Mouse (Mus musculus) heart, postnatal 14 days (tissue): ENCODE data around the gene Ehbp1. TPM values are rescaled to one million over a fixed set of nuclear protein-coding genes. Genes with fewer than 3 reads are reported as not detected.

Experiments used
- DNase-seq, 2 experiments: peaks; one replicate each; pipeline ENCODE4 v3.0.0; 2021 to 2022
- intact Hi-C: fragments of 180-260 bp; cut with DNase I; formaldehyde crosslinking; loops from one replicate; pipeline ENCODE4 v1.15.1; 2025
- long read RNA-seq, 2 experiments: library from polyadenylated mRNA; stranded (forward); transcript quantifications; one replicate each; pipeline ENCODE4 v2.0.0; 2021
- total RNA-seq, 2 experiments: library from RNA; stranded (reverse); gene quantifications; 2 replicates each; pipeline ENCODE4 v1.2.3; 2021

Ehbp1 gene
- total RNA-seq, result 100 to 1,000 TPM in 1 of 2 experiments, 10 to 100 TPM in 1; 91.6 to 117 TPM
- long read RNA-seq, experiment 1, partial matches to known transcripts, result 3 of 14 reads
- long read RNA-seq, experiment 1, other reads (novel, unspliced or antisense), result 11 of 14 reads
- long read RNA-seq, experiment 2, partial matches to known transcripts, result 3 of 12 reads
- long read RNA-seq, experiment 2, other reads (novel, unspliced or antisense), result 9 of 12 reads

DNA sequence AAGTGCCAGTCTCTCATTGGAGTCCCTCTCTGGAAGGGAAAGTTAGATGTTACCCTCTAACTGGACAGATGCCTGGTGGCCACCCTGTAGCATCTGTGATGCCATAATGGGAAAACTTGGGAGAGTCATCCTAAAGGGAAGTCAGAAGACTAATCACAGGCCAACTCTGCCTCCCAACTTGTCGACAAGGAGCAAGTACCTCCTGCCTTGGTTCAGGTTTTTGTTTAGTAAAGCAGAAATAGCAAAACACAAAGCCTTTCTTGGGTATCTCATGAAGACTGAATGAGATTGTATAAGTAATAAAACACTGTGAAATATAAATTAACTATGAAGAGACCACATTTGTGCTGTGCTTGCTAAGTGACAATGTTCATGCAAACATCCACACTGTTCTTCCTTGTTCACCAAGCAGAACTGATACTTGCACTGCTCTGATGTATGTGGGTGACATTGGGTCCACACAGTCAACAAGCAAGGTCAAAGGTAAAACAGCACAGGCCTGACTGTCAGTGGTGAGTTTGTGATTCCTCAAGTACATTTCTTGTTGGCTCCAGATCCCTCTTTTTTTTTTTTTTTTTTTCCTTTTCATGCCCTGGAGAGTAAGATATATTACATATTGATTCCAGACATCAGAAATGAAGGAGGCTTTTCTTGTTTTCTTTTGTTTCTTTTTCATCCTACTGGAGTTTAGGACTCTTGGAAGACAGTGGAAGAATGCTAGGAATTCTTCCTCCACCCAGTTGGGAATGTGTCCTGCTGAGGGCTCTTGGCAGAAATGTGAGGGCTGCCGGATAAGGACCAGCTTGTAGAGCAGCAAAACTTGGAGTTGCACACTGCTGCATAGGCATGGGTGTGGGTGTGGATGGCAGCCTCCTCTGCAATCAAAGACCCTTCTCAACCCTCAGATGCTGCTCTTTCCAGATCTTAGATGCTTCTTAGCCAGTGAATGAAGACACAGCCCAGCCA lies at the start of gene Ehbp1:
Gene Ehbp1 (minus strand): TSS at position 51 of the 966 bp plus-strand sequence.
- DNase-seq, result peak in 1 of 2 experiments; percentile 18
- intact Hi-C loops, result no loop called here

DNA sequence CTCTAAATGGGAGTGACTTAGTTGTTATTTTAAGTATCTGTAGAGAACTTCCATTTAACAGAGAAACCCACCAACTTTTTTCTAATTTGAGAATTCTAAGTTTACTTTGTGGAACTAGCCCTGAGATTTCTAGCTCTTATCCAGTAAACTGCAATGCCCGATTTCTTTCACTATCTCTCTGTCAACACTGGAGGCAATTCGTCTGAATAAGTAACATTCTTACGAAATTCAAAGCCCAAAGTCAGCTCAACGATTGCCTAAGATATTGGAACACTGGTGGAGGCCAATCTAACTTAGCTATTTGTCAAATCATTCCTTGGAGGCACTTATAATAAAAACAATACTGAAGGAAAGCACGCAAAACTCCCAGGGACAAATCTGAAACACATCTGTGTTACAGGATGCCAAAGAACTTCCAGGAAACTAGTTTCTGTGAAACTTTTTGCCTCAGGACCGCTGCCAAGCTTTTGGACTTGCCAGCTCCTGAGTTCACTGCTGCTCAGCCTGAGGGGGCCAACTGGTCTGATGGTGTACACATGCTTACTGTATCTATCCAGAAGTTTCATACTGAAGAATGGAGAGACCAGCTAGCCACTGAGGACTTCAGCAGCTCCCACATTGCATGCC lies 45.5 kb upstream of the Ehbp1 start:
- DNase-seq, result peak; percentile 64 to 66

DNA sequence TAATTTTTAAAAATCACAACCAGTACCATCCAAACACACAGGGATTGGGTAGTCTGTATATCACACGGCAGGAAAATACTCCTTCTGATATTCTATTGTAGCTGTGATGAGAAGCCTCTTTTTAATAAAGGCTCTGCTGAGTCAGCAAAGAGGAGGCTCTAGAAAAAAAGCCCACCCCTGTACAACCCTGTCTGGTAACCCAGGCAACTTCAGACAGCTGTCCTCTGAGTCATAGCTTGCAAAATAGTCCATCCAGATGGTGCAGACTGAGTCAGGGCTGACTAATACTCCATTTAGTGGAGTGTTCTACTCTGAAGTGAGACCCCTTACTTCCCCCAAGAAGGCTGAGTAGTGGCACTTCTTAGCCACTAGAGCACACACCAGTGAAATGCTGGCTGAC lies 41.4 kb upstream of the Ehbp1 start:
- intact Hi-C loops, result no loop called here
- DNase-seq, result no peak

More for the DNA sequence above, 45.5 kb upstream of the Ehbp1 start:
- intact Hi-C loops, result no loop called here

DNA sequence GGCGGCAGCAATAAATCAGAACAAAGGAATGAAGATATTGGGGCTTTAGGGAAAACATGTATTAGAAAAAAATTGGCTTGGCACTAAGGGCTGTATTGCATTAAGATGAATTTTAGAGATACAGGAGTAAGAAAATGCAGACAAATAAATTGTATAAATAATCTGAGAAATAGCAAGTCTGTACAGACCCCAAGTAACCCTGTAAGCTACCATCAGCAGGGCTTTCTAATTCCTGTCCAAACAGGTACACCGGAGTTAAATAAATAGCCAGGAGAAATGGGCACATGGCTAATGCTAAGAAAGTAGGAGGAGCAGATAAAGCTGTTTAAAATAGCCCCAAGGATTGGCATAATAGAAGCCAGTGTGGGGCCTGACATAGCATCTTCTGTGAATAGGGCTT lies 32.7 kb upstream of the Ehbp1 start:
- no peak for DNase-seq
- intact Hi-C loops, result no loop called here

DNA sequence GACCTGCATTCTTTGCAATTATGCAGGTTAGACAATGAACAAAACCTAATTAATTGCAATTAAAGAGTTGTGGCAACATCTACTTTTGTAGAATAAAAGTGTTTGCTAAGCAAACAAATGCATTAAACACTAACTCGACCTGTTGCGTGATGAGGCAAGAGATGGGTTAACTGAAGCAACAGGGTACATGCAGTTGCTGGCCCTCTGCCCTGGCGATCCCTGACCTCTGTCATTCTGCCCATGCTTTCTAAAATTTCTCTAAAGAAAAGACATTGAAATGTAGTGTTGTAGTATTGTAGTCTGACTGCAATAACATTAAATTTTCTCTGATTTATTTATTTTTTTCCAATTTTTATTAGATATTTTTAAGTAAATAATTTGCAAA lies 31.2 kb upstream of the Ehbp1 start:
- DNase-seq, result no peak
- intact Hi-C loops, result no loop called here

DNA sequence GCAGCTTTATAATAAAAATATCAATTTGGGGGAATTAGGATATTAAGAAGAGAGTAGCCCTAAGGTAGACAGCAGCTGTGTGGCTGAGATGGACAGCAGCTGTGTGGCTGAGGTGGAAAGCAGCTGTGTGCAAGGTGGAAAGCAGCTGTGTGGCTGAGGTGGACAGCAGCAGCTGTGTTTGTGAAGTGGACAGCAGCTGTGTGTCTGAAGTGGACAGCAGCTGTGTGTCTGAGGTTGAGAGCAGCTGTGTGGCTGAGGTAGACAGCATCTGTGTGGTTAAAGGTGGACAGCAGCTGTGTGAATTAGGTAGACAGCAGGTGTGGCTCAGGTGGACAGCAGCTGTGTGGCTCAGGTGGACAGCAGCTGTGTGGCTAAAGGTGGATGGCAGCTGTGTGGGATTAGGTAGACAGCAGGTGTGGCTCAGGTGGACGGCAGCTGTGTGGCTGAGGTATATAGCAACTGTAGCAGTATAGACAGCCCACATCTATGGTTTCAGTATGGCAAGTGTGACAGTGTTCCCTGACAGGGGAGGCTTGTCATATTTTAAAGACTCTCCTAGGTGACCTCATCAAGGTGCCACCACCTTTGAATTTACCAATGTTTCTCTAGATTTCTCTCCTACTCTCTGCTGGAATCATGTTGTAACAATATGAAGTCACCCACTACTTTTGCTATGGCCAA lies 30.7 kb upstream of the Ehbp1 start:
- DNase-seq, result no peak
- intact Hi-C loops, result no loop called here

DNA sequence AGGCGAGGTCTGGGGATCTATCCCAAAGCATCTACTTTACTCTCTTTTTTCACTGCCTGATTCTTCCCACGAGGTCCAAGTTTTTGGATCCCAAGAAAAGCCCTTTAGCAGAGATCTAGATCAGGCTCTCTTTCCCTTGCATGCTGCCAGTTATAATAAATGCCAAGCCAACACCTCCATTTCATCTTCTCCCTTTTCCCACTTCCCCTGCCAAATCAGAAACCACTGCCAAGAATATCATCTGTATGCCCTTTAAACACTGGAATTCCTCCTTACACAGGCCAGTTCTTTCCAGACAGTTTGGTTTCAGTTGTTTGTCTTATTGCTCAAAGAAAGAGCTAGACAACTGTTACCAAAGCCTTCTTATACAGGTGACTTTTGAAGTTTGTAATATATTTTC lies 27.7 kb upstream of the Ehbp1 start:
- DNase-seq, result no peak
- intact Hi-C loops, result no loop called here

DNA sequence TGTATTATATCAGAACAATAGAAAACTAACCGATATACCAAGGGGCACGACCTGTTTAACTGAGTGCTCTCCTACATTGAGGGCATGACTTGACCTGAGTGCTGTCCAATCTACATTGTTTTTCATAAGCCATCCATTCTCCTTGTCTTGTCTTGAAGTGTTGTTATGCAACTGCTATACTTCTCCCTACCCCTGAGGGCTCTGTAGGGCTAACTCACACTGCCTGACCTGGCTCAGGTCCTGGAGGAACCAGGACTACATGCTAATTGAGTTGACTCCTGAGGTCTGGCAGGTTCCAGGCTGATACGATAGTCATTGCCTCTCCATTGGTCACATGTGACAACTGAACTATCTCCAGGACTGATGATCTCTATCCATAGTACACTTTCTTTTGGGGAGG lies 26.5 kb upstream of the Ehbp1 start:
- intact Hi-C loops, result no loop called here
- no peak for DNase-seq

DNA sequence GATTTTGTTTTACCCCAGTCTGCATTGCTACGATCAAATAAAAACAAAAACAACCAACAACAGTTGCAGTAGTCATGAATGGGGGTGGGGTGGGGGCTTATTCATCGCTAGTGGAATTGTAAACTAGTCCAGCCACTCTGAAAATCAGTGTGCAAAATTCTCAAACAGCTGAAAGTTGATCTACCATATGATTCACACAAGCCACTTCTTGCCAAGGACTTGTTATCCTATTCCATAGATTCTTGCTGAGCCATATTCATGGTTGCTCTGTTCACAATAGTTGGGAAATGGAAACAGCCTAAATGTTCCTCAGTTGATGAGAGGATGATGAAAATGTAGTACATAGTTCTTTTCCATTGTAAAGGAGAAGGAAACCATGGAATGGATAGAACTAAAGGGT lies 24.4 kb upstream of the Ehbp1 start:
- no peak for DNase-seq
- intact Hi-C loops, result no loop called here

DNA sequence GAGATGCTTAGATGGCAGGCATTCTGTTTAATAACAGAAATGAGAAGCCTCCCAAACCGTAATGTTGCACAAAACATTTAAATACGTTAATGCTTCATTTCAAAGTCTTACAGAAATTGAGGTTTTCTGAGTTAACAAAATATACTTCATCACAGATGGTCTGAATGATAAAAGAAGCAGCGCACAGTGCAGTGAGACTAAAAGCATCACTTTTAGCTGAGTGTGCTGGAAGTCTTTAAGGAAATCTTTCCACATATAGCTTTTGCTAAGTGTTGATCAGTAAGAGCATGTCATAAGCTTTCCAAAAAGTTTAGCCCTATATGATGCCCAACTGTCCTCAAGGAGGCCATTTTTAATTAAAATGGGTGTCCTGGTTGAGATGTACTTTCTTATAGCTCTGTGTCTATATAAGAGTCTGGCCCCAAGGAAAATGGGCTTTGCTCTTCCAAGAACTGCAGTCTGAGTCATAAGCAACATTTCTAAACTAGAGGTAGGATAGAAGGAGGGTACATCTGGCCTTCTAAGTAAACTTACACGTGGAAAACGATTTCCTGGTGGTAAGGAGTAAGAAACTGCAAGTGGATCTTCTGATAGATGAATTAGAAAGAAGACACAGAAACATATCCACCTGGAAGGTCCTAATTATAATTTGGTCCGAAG lies 12.0 kb upstream of the Ehbp1 start:
- DNase-seq, result no peak
- intact Hi-C loops, result no loop called here

DNA sequence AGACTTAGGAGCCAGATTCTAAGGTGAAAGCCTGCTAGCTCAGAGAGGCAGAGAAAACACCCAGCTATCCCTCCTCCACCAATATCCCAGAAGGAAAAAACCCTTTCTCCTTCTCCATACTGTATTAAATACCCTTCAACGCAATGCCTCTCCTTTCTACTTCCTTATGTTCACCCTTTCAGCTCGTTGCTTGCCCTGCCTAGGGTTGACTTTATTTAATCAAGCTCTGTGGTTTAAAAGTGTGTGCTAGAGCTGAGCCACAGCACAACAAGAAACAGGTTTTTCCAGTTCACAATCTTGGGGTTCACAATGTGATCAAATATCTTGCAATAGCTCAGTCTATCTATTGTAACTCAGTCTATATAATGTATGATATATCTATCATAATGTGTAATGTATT lies 7.9 kb upstream of the Ehbp1 start:
- intact Hi-C loops, result no loop called here
- DNase-seq, result no peak

DNA sequence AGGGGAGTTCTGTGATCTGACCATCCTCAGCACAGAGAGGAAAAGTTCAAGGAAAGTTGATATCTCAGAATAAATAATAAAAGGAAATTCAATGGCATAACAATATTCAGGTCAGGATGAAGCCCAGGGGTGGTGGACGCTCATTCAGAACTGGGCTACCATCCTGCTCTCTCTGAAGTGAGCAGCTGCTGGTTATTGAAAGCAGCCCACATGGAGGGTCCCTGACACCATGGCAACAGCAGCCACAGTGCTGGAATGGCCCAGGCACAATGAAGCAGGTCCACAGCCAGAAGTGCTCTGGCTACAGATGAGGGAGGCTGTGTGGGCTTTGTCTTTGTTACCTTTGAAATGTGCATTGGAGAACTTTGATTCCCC lies 6.4 kb upstream of the Ehbp1 start:
- no peak for DNase-seq
- intact Hi-C loops, result no loop called here

DNA sequence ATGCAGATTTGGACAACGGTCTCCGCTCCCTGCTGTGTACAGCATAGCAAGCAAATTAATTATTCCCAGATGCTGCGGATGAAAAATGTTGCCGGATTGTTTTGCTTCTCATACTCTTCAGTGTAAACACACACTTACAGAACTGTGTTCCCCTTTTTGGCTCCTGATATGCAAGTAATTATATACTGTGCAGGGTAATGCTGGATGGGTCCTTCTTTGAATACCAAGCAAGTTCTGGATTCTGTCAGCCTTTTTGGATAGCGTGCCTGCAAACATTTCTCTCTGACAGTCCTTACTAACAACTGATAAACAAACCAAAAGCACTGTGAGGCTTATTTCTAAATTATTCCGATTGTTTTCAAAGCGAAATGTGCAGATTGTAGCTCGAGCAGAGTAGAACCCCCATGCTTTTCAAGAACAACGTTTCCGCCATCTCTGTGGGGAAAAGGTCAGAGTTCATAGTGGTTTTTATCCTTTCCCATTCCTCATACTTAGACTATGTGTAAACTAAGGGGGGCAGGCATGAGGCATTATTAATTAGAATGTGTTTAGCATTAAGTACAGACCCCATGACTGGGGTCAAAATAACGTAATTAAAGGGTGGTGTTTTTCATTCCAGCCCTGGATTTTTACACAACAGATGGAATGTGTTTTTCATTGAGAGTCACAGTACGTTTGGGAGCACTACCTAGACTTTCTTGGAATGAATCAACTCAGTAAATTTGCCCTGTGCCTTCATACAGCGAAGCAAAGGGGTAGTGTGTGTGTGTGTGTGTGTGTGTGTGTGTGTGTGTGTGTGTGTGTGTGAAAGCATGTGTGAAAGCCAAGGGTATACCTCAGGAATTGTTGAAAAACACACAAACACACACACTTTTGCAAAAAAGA lies 5.8 kb upstream of the Ehbp1 start:
- no peak for DNase-seq
- intact Hi-C loops, result no loop called here

DNA sequence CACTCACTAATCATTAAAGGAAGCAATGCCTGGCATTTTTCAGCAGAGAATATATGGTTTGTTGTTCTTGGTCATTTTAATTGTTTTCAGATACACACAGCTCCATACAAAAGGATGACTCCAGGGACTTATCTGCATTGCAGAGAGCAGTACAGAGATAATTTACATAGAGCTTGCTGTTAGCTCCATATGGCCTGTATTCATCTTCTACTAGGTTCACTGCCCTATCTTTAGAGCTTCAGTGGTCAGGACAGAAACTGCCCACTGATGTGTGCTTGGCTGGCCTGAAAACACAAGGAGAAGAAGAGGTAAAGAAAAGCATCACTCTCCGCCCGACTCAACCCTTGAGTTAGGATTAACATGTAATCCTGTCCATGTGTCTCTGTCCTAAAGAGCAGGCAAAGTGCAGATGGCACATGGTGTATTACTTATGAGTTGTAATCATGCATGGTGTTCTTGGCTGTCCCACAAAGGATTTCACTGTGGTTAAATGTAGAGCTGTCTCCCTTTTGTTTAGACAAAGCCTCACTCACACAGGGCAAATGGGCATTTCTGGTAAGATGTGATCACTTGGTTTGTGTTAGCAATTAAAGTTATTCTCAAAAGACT lies 14.7 kb downstream of the Ehbp1 start:
- DNase-seq, result no peak
- intact Hi-C loops, result no loop called here

DNA sequence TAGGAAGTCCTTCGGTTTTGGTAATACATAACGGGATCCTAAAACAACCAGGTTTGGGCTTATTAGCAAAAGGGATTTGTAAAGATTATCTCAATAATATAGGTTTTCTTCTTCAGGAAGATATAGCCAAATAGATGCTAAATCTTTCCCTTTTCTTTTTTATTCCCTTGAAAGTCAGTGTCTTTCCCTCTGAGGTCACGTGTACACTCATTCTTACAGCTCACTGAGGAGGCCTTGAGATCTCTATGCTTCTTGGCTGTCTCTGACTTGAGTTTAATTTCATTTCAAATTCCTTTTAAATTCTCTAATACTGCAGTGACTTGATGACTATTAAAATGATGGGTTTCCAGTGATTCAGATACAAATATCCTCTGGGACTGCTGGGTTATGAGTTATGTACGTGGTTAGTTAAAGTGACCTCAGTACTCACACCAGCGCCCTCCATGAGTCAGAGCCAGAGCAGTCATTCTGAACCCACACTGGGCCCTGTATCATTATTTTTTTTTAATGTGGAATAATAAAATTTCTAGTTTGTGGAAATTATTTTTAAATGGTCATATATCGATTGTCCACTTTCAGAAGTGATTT lies 24.2 kb downstream of the Ehbp1 start:
- intact Hi-C loops, result no loop called here
- no peak for DNase-seq

DNA sequence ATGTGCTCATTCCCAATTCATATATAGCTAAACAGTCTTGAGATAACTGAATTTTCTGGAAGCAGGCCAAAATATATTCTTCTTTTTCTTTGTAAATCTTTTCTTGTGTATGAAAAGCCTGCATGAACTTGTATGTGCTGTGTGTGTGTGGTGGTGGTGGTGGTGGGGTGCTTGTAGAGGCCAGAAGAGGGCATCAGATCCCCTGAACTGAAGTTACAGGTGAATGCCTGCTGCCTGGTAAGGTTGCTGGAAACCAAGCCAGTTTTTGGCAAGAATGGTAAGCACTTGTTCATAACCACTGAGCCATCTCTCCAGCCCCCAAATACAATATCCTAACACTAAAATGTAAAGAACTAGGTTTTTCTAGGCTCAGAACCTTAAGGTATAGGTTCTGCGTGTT lies 26.3 kb downstream of the Ehbp1 start:
- intact Hi-C loops, result no loop called here
- DNase-seq, result no peak

DNA sequence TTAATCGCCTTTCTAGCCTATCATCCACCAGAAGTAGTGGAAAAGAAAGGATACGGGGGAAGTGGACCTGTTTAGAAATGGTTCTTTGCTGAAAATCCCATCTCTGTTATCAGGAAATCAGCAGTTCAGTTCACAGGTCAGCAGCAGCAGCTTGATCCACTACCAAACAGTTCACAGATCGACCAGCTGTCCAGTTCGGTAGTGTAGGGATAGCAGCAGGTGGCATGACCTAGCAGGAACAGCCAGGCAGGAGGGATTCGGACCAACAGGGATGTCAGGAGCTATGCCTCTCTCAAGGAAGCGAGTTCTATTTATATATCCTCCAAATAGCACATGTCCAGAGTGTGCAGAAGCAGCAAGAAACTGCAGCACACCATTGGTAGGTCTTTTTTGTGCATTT lies 40.9 kb downstream of the Ehbp1 start:
- intact Hi-C loops, result no loop called here
- no peak for DNase-seq

DNA sequence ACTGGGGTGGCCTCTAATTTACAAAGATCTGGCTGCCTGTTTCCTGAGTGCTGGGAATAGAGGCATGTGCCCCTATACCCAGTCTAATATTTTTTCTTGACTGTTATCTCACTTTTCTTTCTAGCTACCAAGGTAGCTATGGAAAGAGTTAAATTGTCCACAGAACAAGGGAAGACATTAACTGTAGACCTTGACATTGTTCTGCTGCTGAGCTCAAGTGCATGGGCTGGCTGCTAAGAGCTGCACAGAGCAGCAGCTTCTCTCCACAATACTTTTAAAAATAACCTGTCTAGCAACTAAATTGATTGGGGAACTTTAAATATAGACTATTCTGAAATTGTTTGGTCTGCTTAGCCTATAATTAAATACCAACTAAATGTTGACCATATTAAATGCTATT lies 52.9 kb downstream of the Ehbp1 start:
- intact Hi-C loops, result loop anchor here (5.0 kb wide), 2 partner anchors 62 to 223 kb away; partner anchors contain the start of gene Tmem17
- no peak for DNase-seq

DNA sequence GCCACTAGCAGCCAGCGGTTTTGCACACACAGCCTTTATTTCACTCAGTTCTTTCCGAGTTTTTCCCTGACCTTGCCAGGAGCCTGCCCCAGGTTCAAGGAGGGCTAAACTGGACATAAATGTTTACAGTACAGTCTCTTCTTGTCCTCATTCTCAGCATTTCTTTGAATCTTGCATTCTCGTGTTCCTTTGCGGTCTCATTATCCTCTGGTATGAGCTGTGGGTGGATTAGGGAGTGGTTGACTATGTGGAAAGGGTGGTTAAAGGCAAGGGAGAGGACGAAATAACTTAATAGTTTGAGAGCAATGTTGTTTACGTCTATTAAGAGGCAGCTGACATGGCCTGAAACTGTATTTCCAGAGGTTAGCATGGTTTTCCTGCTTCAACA lies 54.6 kb downstream of the Ehbp1 start:
- DNase-seq, result no peak
- intact Hi-C loops, result loop anchor here (5.0 kb wide), 2 partner anchors 60 to 225 kb away; partner anchors contain the start of gene Tmem17
